Mouse (Mus musculus) stomach, embryonic 16.5 days (tissue): ENCODE measurements around the gene Slc6a11. TPM values are rescaled to one million over a fixed set of nuclear protein-coding genes. Genes with fewer than 3 reads are reported as not detected.

ENCODE experiments used
- ATAC-seq: fragments of 200-750 bp; cut with Nextera tagmentation; 2 replicates; pipeline ENCODE4 v1.8.0; 2017; ENCODE audit warnings: moderate number of reproducible peaks, moderate TSS enrichment; ENCODE audit not compliant: insufficient read depth, low FRiP score
- H3K27ac ChIP-seq: fragments of 300-500 bp; sonication (generic); 2 replicates; pipeline ENCODE4 v1.5.1; 2014; ENCODE audit warnings: low read length
- H3K27me3 ChIP-seq: fragments of 300-500 bp; sonication (generic); 2 replicates; pipeline ENCODE4 v1.6.1; 2014; ENCODE audit warnings: low read length, control low read depth, mixed read lengths; ENCODE audit not compliant: control insufficient read depth, insufficient read depth
- H3K36me3 ChIP-seq: fragments of 300-500 bp; sonication (generic); 2 replicates; pipeline ENCODE4 v1.6.1; 2014; ENCODE audit warnings: low read length; ENCODE audit not compliant: control insufficient read depth, insufficient read depth
- H3K4me1 ChIP-seq: fragments of 300-500 bp; sonication (generic); 2 replicates; pipeline ENCODE4 v1.6.1; 2014; ENCODE audit warnings: low read length, control low read depth, mixed read lengths; ENCODE audit not compliant: control insufficient read depth, insufficient read depth
- H3K4me2 ChIP-seq: fragments of 300-500 bp; sonication (generic); 2 replicates; pipeline ENCODE4 v1.6.1; 2014; ENCODE audit warnings: low read depth, low read length, mixed read lengths
- H3K4me3 ChIP-seq: fragments of 300-500 bp; sonication (generic); replicated peaks from 2 replicates; pipeline ENCODE4 v1.5.1; 2014; ENCODE audit warnings: mild to moderate bottlenecking, low read length
- H3K9ac ChIP-seq: fragments of 300-500 bp; sonication (generic); 2 replicates; pipeline ENCODE4 v1.6.1; 2014; ENCODE audit warnings: low read length
- H3K9me3 ChIP-seq: fragments of 300-500 bp; sonication (generic); replicated peaks from 2 replicates; pipeline ENCODE4 v1.6.1; 2016; ENCODE audit warnings: low read length, control low read depth; ENCODE audit not compliant: control insufficient read depth
- WGBS: fragments of 180-500 bp; shearing (Covaris S2); extraction: QIAGEN DNeasy Blood & Tissue Kit; methylation state at CpG from one replicate; pipeline ENCODE4 v1.1.7; 2014; 5-methylcytosine and 5-hydroxymethylcytosine counted together
- polyA plus RNA-seq: library from polyadenylated mRNA; unstranded; fragments of >200 nt; fragmentation: Nextera tagmentation; extraction: Ambion mirVana; gene quantifications from 2 replicates; pipeline ENCODE4 v1.2.1, GENCODE M21; 2015

Gene Slc6a11
- polyA plus RNA-seq, 1 experiment from 2014 or later: 0.79 TPM

GRCm38 (mm10) chr6:114199200-114199845 lies 68.3 kb downstream of the Slc6a11 start:
- Histone ChIP-seq H3K36me3 (no peaks in the 10 kb centered on the region), H3K27me3 (no peaks in the 10 kb centered on the region), H3K9me3 (no peaks in the 10 kb centered on the region), H3K4me3 (no peak overlapping the region), H3K9ac (no peak overlapping the region), H3K27ac (no peak overlapping the region), H3K4me2 (no peak overlapping the region), H3K4me1 (no peaks in the 10 kb centered on the region)
- whole genome bisulfite sequencing: 51% methylated on average over 9 of the region's 9 CpGs
- ATAC-seq: no peak

- H3K9me3 ChIP-seq: no peaks in the 10 kb centered on the region
- 75% methylated on average over 3 of the region's 3 CpGs for WGBS
- no peak overlapping the region for H3K4me3 ChIP-seq
- no peak for ATAC-seq
- no peak overlapping the region for H3K4me2 ChIP-seq
- H3K27ac ChIP-seq: no peak overlapping the region
- H3K4me1 ChIP-seq: no peaks in the 10 kb centered on the region
- no peak overlapping the region for H3K9ac ChIP-seq
- H3K36me3 ChIP-seq: no peaks in the 10 kb centered on the region
- H3K27me3 ChIP-seq: no peaks in the 10 kb centered on the region
Measured at GRCm38 (mm10) chr6:114204557-114204956, 73.5 kb downstream of the Slc6a11 start.

GRCm38 (mm10) chr6:114208296-114208695 lies 77.3 kb downstream of the Slc6a11 start:
- ATAC-seq: no peak
- no peaks in the 10 kb centered on the region for H3K9me3 ChIP-seq
- no peak overlapping the region for H3K4me2 ChIP-seq
- no peak overlapping the region for H3K4me3 ChIP-seq
- no peaks in the 10 kb centered on the region for H3K4me1 ChIP-seq
- no peak overlapping the region for H3K27ac ChIP-seq
- no peak overlapping the region for H3K9ac ChIP-seq
- H3K27me3 ChIP-seq: no peaks in the 10 kb centered on the region
- 86% methylated on average over 2 of the region's 2 CpGs for WGBS
- H3K36me3 ChIP-seq: no peaks in the 10 kb centered on the region

- no peak overlapping the region for H3K9ac ChIP-seq
- H3K36me3 ChIP-seq: no peaks in the 10 kb centered on the region
- no peak overlapping the region for H3K4me3 ChIP-seq
- ATAC-seq: no peak
- no peaks in the 10 kb centered on the region for H3K9me3 ChIP-seq
- no peak overlapping the region for H3K27ac ChIP-seq
- no peak overlapping the region for H3K4me2 ChIP-seq
- no peaks in the 10 kb centered on the region; the same call in 1 of the 2 replicates for H3K27me3 ChIP-seq
- WGBS: 62% methylated on average over 4 of the region's 4 CpGs
- H3K4me1 ChIP-seq: no peaks in the 10 kb centered on the region
Measured at GRCm38 (mm10) chr6:114214393-114214792, 83.4 kb downstream of the Slc6a11 start.

- H3K4me2 ChIP-seq: no peak overlapping the region
- no peaks in the 10 kb centered on the region for H3K4me1 ChIP-seq
- H3K36me3 ChIP-seq: no peaks in the 10 kb centered on the region
- ATAC-seq: no peak
- no peaks in the 10 kb centered on the region; the same call in 1 of the 2 replicates for H3K27me3 ChIP-seq
- H3K27ac ChIP-seq: no peak overlapping the region
- H3K9ac ChIP-seq: no peak overlapping the region
- no peak overlapping the region for H3K4me3 ChIP-seq
- 45% methylated on average over 13 of the region's 13 CpGs for WGBS
- no peaks in the 10 kb centered on the region for H3K9me3 ChIP-seq
Measured at GRCm38 (mm10) chr6:114216741-114217414, 85.8 kb downstream of the Slc6a11 start.

GRCm38 (mm10) chr6:114224399-114224798 lies 93.4 kb downstream of the Slc6a11 start:
- Histone ChIP-seq H3K4me2 (no peak overlapping the region), H3K4me1 (no peaks in the 10 kb centered on the region), H3K36me3 (no peaks in the 10 kb centered on the region), H3K9ac (no peak overlapping the region), H3K9me3 (no peaks in the 10 kb centered on the region), H3K27me3 (no peaks in the 10 kb centered on the region), H3K27ac (no peak overlapping the region), H3K4me3 (no peak overlapping the region)
- ATAC-seq: no peak
- 23% methylated on average over 4 of the region's 4 CpGs for WGBS

- H3K27ac ChIP-seq: no peak overlapping the region
- no peaks in the 10 kb centered on the region for H3K4me1 ChIP-seq
Measured at GRCm38 (mm10) chr6:114227378-114227777, 96.3 kb downstream of the Slc6a11 start.

GRCm38 (mm10) chr6:114228196-114228595 lies 97.2 kb downstream of the Slc6a11 start:
- no peaks in the 10 kb centered on the region for H3K4me1 ChIP-seq
- no peaks in the 10 kb centered on the region for H3K36me3 ChIP-seq
- 58% methylated on average over 3 of the region's 3 CpGs for WGBS
- no peaks in the 10 kb centered on the region for H3K9me3 ChIP-seq
- no peak overlapping the region for H3K4me2 ChIP-seq
- no peak overlapping the region for H3K4me3 ChIP-seq
- no peaks in the 10 kb centered on the region for H3K27me3 ChIP-seq
- H3K27ac ChIP-seq: no peak overlapping the region
- H3K9ac ChIP-seq: no peak overlapping the region
- no peak for ATAC-seq

More at GRCm38 (mm10) chr6:114227378-114227777, 96.3 kb downstream of the Slc6a11 start:
- H3K4me2 ChIP-seq: no peak overlapping the region
- no peaks in the 10 kb centered on the region for H3K27me3 ChIP-seq
- H3K36me3 ChIP-seq: no peaks in the 10 kb centered on the region
- H3K9me3 ChIP-seq: no peaks in the 10 kb centered on the region
- no peak for ATAC-seq
- WGBS: 0% methylated on average over 2 of the region's 2 CpGs
- H3K9ac ChIP-seq: no peak overlapping the region
- H3K4me3 ChIP-seq: no peak overlapping the region

GRCm38 (mm10) chr6:114238892-114239644 lies 108.0 kb downstream of the Slc6a11 start:
- no peak overlapping the region for H3K27ac ChIP-seq
- H3K9me3 ChIP-seq: no peaks in the 10 kb centered on the region
- H3K36me3 ChIP-seq: no peaks in the 10 kb centered on the region
- no peaks in the 10 kb centered on the region for H3K27me3 ChIP-seq
- no peak overlapping the region for H3K9ac ChIP-seq
- no peak overlapping the region for H3K4me2 ChIP-seq
- WGBS: 31% methylated on average over 6 of the region's 6 CpGs
- ATAC-seq: no peak
- H3K4me3 ChIP-seq: no peak overlapping the region
- no peaks in the 10 kb centered on the region for H3K4me1 ChIP-seq
